In genomic region chr10:121475101-121475671, GRCm38 (mm10) we compare ENCODE assay signal across 8 mouse cellular contexts. TPM values are rescaled to one million over a fixed set of nuclear protein-coding genes. Genes with fewer than 3 reads are reported as not detected.
DNase-seq lines count a peak whose midpoint lies in the region; ATAC-seq and TF ChIP-seq lines count a peak whose summit lies in the region.

No protein-coding gene starts in this region.

- ATAC-seq in heart, embryonic 11.5 days (replicated peaks; ENCODE audit: insufficient number of reproducible peaks, low FRiP score, low TSS enrichment) = no peak
- ATAC-seq in midbrain, embryonic 15.5 days (replicated peaks) = no peak

- H3K79me2 ChIP-seq in heart, adult 2 months (replicated peaks; ENCODE audit: control insufficient read depth, insufficient read depth, low read length) = peaks cover 5% of the 10 kb centered on the region

- H3K36me3 ChIP-seq in heart, adult 2 months (ENCODE audit: control insufficient read depth, insufficient read depth, low read length) = peaks cover 6% of the 10 kb centered on the region; the same call in 1 of the 2 replicates
- H3K36me3 ChIP-seq in heart, embryonic 11.5 days (ENCODE audit: control insufficient read depth, insufficient read depth, low read length) = no peaks in the 10 kb centered on the region
- H3K36me3 ChIP-seq in midbrain, embryonic 15.5 days (replicated peaks) = no peaks in the 10 kb centered on the region

- H3K4me1 ChIP-seq in heart, adult 2 months (ENCODE audit: control insufficient read depth, insufficient read depth, low read length) = peaks cover 15% of the 10 kb centered on the region
- peaks cover 42% of the 10 kb centered on the region for H3K4me1 ChIP-seq in heart, embryonic 11.5 days (ENCODE audit: control insufficient read depth, insufficient read depth, low read length)
- peaks cover 27% of the 10 kb centered on the region for H3K4me1 ChIP-seq in midbrain, embryonic 15.5 days

- intact Hi-C loops in heart, adult 2 months (cut with DNase I) = loop anchor here (2.0 kb wide), 1 partner anchor 16 kb away; no protein-coding TSS in a partner anchor
- intact Hi-C loops in left cerebral cortex, postnatal 4 days (cut with DNase I) = no loop called here

- no peak for TF ChIP-seq CTCF in heart, adult 2 months (IDR thresholded peaks at IDR 0.05)

- TF ChIP-seq POLR2A in heart, adult 2 months (IDR thresholded peaks at IDR 0.05; ENCODE audit: insufficient read depth, low read depth, low read length) = no peak

- no peaks in the 10 kb centered on the region for H3K9me3 ChIP-seq in heart, embryonic 11.5 days (replicated peaks; ENCODE audit: control insufficient read depth, low read length)
- no peaks in the 10 kb centered on the region for H3K9me3 ChIP-seq in midbrain, embryonic 15.5 days

- under 1% methylated on average over 31 of the region's 31 CpGs for WGBS in heart, adult 2 months
- under 1% methylated on average over 31 of the region's 31 CpGs for WGBS in heart, embryonic 11.5 days (ENCODE audit: insufficient replicate concordance)
- WGBS in midbrain, embryonic 15.5 days = 4% methylated on average over 31 of the region's 31 CpGs

- H3K9ac ChIP-seq in heart, adult 2 months (ENCODE audit: low read depth, low read length) = peak overlapping the region; percentile 74
- H3K9ac ChIP-seq in heart, embryonic 11.5 days (ENCODE audit: low read depth, low read length) = peak overlapping the region; percentile 96
- H3K9ac ChIP-seq in midbrain, embryonic 15.5 days = peak overlapping the region; percentile 59

- H3K27me3 ChIP-seq in heart, adult 2 months (ENCODE audit: control insufficient read depth, insufficient read depth, low read length) = no peaks in the 10 kb centered on the region
- no peaks in the 10 kb centered on the region for H3K27me3 ChIP-seq in heart, embryonic 11.5 days (ENCODE audit: control insufficient read depth, insufficient read depth, low read length)
- H3K27me3 ChIP-seq in midbrain, embryonic 15.5 days (replicated peaks) = peaks cover 18% of the 10 kb centered on the region

- H3K4me2 ChIP-seq in heart, embryonic 11.5 days = peak overlapping the region; percentile 69
- H3K4me2 ChIP-seq in midbrain, embryonic 15.5 days = peak overlapping the region; percentile 85

- H3K4me3 ChIP-seq in heart, adult 2 months = peak overlapping the region; percentile 98
- H3K4me3 ChIP-seq in heart, embryonic 11.5 days (ENCODE audit: low read depth, low read length) = peak overlapping the region; percentile 81
- peak overlapping the region; percentile 63 for H3K4me3 ChIP-seq in midbrain, embryonic 15.5 days

- peak in 1 of 2 experiments; percentile 68 for DNase-seq in heart, adult 2 months
- DNase-seq in heart, adult 11 months = no peak
- peak; percentile 54 for DNase-seq in NIH3T3 (ENCODE audit: low read depth)
- peak; percentile 38 for DNase-seq in kidney, postnatal 14 days
- DNase-seq in right cerebral cortex, postnatal 4 days = no peak
- no peak for DNase-seq in left cerebral cortex, postnatal 4 days

- H3K27ac ChIP-seq in heart, adult 2 months = peak overlapping the region; percentile 96
- H3K27ac ChIP-seq in heart, embryonic 11.5 days (ENCODE audit: low read depth, low read length) = peak overlapping the region; percentile 85
- no peak overlapping the region for H3K27ac ChIP-seq in midbrain, embryonic 15.5 days

- TF ChIP-seq EP300 in heart, adult 2 months (IDR thresholded peaks at IDR 0.05; ENCODE audit: insufficient read depth, low read depth, low read length) = no peak

RNA-seq across cellular contexts. Expression of gene Rassf3, which starts 1.0 kb away (rescaled TPM):
- total RNA-seq in heart, adult 2 months (2021) = 100 to 1,000 TPM; 134 to 135 TPM
- 69.4 and 121 TPM in 2 replicates for polyA plus RNA-seq in heart, adult 2 months (2012; rRNA removed)
- polyA plus RNA-seq in heart, embryonic 11.5 days (2014; fragmentation: Nextera tagmentation; extraction: Ambion mirVana) = 18.3 and 23.9 TPM in 2 replicates
- polyA plus RNA-seq in midbrain, embryonic 15.5 days (2015; fragmentation: Nextera tagmentation; extraction: Ambion mirVana) = 4.2 and 4.4 TPM in 2 replicates
- total RNA-seq in left cerebral cortex, postnatal 4 days (2021) = 10 to 100 TPM; 17.4 to 22.9 TPM

Comparison
In these comparisons a context has a peak if more than half of its experiments do, and no peak if none do; other contexts are left out.
1. DNase-seq: peak in NIH3T3 (single experiment) and kidney, postnatal 14 days (single experiment); none in heart, adult 11 months (single experiment), right cerebral cortex, postnatal 4 days (single experiment) and left cerebral cortex, postnatal 4 days (single experiment).
2. Peak in every context shown above with its lines, with median percentiles within 50 percentile points of each other: H3K4me3 ChIP-seq and H3K9ac ChIP-seq.